Mouse (Mus musculus) heart, postnatal 14 days (tissue): ENCODE results near the gene Crip3. TPM values are rescaled to one million over a fixed set of nuclear protein-coding genes. Genes with fewer than 3 reads are reported as not detected.
A peak's percentile ranks its signal among the peaks of the same experiment; 100 is the strongest.

Experiments
- DNase-seq, 2 experiments: peaks; one replicate each; pipeline ENCODE4 v3.0.0; 2021 to 2022
- intact Hi-C: fragments of 180-260 bp; cut with DNase I; formaldehyde crosslinking; loops from one replicate; pipeline ENCODE4 v1.15.1; 2025
- total RNA-seq, 2 experiments: library from RNA; stranded (reverse); gene quantifications; 2 replicates each; pipeline ENCODE4 v1.2.3; 2021

The Crip3 gene
- total RNA-seq, 2 experiments from 2014 or later = 0.79 to 2.3 TPM

GRCm38 (mm10) chr17:46453970-46454411, 25.3 kb downstream of the Crip3 start:
- DNase-seq = no peak
- intact Hi-C loops = loop anchor here (5.0 kb wide), 1 partner anchor 38 kb away; no protein-coding TSS in a partner anchor

GRCm38 (mm10) chr17:46454539-46454938, 25.8 kb downstream of the Crip3 start:
- intact Hi-C loops = loop anchor here (5.0 kb wide), 1 partner anchor 38 kb away; no protein-coding TSS in a partner anchor
- DNase-seq = no peak

DNA sequence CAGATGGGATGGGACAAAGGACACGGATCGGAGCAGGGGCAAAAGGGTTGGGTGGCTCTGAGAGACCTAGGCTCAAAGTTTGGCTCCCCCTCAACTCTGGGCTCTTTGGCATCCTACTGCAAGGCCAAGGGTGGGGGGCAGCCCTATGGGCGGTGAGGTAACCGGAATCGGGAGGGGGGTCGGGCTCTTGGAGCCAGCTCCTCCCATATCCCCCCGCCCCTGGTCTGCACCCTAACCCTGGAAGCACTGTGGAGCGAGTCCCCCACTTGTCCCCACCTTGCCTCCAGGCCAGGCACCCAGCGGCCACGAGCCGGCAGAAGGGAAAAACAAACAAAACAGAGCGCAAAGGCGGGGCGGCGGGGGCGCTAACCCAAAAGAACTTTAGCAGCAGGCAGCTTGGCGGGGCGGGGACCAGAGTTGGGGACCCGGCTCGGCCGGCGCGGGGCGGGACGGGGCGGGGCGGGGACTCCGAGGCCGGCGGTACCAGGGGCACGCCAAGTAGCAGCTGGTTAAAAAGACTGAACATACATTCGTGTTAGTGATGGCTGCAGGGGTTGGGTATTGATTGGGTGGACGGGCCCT, 26.5 kb downstream of the Crip3 start:
- peak; percentile 42 to 45 for DNase-seq
- intact Hi-C loops = no loop called here

GRCm38 (mm10) chr17:46457791-46458190, 29.1 kb downstream of the Crip3 start:
- intact Hi-C loops = no loop called here
- DNase-seq = peak in 1 of 2 experiments; percentile 49

DNA sequence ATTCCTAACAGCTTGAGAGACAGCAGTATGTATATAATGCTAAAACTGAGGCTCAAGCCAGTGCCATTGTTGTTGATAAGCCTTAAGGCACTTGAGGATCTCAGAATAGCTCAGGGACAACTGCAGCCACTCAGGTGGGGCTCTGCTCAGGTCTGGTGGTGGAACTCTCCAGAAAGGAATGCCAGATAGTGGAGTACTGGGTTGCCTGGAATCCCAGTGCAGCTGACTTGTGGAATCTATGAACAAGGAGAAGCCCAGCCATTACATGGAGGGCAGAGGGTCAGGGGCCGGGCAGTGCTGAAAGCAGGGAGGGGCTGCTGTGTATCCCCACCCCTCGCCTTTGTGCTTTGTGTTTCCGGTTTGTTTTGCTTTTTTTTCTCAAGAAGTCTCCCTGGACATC, 29.7 kb downstream of the Crip3 start:
- intact Hi-C loops = no loop called here
- DNase-seq = peak in 1 of 2 experiments; percentile 39

- intact Hi-C loops = no loop called here
- DNase-seq = peak in 1 of 2 experiments; percentile 30
Measured at GRCm38 (mm10) chr17:46460673-46461072, 31.9 kb downstream of the Crip3 start.

DNA sequence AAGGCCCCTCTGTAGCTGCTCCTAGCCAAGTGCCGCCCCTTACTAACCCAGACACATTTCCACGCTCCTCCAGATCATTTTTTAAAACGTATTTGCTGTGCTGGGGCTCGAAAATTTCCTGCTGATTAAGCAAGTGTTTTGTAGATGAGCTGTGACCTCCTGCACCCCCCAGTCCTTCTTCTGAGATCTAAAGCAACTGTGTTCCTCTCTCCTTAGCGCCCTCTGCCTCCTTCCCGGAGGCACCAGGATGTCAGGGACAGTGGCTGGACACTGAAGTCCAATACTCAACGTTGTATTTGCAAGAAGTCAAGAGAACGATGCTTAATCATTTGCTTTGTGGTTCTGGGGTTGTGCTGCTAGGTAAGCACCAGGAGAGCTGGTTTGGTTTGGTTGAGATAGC, 32.6 kb downstream of the Crip3 start:
- no peak for DNase-seq
- intact Hi-C loops = no loop called here

GRCm38 (mm10) chr17:46462226-46462625, 33.5 kb downstream of the Crip3 start:
- intact Hi-C loops = no loop called here

GRCm38 (mm10) chr17:46467830-46468229, 39.1 kb downstream of the Crip3 start:
- no peak for DNase-seq
- intact Hi-C loops = no loop called here

More at GRCm38 (mm10) chr17:46462226-46462625, 33.5 kb downstream of the Crip3 start:
- DNase-seq = peak; percentile 63 to 74

DNA sequence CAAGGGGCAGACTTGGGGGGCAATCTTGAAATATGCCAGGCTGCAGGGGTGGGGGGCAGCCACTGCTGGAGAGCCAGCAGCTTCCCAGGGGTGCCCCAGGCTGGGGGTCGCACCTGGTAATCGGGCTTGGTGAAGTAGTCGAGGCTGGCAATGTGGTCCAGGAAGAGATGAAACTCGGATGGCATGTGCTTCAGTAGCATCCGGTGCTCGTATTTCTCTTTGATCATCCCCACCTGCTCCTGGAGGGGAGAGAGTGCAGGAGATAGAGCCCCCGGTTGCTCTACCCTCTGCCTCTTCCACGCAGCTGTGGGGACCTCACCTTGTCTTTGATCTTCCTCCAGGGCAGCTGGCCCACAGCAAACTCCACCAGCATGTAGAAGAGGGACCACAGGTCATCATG, 47.9 kb downstream of the Crip3 start:
- no peak for DNase-seq
- intact Hi-C loops = no loop called here

- intact Hi-C loops = no loop called here
- no peak for DNase-seq
Measured at GRCm38 (mm10) chr17:46477286-46477685, 48.6 kb downstream of the Crip3 start.

Other genes with a start within 250 kb of the Crip3 start
- gene Polh, start 226.3 kb upstream of the Crip3 start, total RNA-seq = 10 to 100 TPM in 1 of 2 experiments, 1 to 10 TPM in 1; 9.7 to 10.6 TPM
- gene Xpo5, start 226.1 kb upstream of the Crip3 start, total RNA-seq = 10 to 100 TPM; 18.7 to 20.6 TPM
- gene Polr1c, start 180.9 kb upstream of the Crip3 start, total RNA-seq = 10 to 100 TPM; 19.1 to 27.3 TPM
- gene Yipf3, start 180.8 kb upstream of the Crip3 start, total RNA-seq = 10 to 100 TPM; 72.4 to 77.7 TPM
- gene Lrrc73, start 175.4 kb upstream of the Crip3 start, total RNA-seq = under 1 TPM; 0.50 to 0.85 TPM
- 10 to 100 TPM; 40.6 to 42.9 TPM for gene Tjap1, start 145.9 kb upstream of the Crip3 start, total RNA-seq
- gene Dlk2, start 131.5 kb upstream of the Crip3 start, total RNA-seq = under 1 TPM; 0.68 to 0.84 TPM
- gene Abcc10, start 100.6 kb upstream of the Crip3 start, total RNA-seq = 1 to 10 TPM; 4.6 to 5.4 TPM
- 10 to 100 TPM; 19.2 TPM for gene Zfp318, start 45.2 kb upstream of the Crip3 start, total RNA-seq
- not detected for gene Slc22a7, start 9.5 kb downstream of the Crip3 start, total RNA-seq
- under 1 TPM; 0.29 to 0.48 TPM for gene Ttbk1, start 58.7 kb downstream of the Crip3 start, total RNA-seq
- gene Dnph1, start 67.8 kb downstream of the Crip3 start, total RNA-seq = 1 to 10 TPM; 2.1 to 2.4 TPM
- gene Cul9, start 117.5 kb downstream of the Crip3 start, total RNA-seq = 10 to 100 TPM; 17.0 to 18.2 TPM
- 100 to 1,000 TPM in 1 of 2 experiments, 10 to 100 TPM in 1; 93.0 to 109 TPM for gene Srf, start 127.2 kb downstream of the Crip3 start, total RNA-seq
- gene Ptk7, start 200.6 kb downstream of the Crip3 start, total RNA-seq = 1 to 10 TPM; 9.1 to 9.2 TPM
- 10 to 100 TPM; 24.5 to 25.3 TPM for gene Klc4, start 217.1 kb downstream of the Crip3 start, total RNA-seq
- gene Mrpl2, start 217.3 kb downstream of the Crip3 start, total RNA-seq = 100 to 1,000 TPM; 106 to 121 TPM
- 10 to 100 TPM; 30.3 to 37.6 TPM for gene Cul7, start 221.4 kb downstream of the Crip3 start, total RNA-seq
- gene Rrp36, start 245.4 kb downstream of the Crip3 start, total RNA-seq = 10 to 100 TPM in 1 of 2 experiments, 1 to 10 TPM in 1; 9.8 to 14.2 TPM
- gene Mea1, start 249.9 kb downstream of the Crip3 start, total RNA-seq = 10 to 100 TPM; 44.2 to 47.1 TPM